Mouse (Mus musculus) myocyte (in vitro differentiated cells): ENCODE measurements at regions not wholly inside any gene's neighbourhood (a gene's known extent, or its start where the extent isn't known, plus 50 kb on each side); places are given as distances from the start of the nearest gene placed in this dataset.

Experiments used
- H3K27me3 ChIP-seq: one replicate; pipeline ENCODE4 v1.6.1; 2011; ENCODE audit not compliant: control insufficient read depth, insufficient read depth, insufficient read length
- H3K36me3 ChIP-seq: one replicate; pipeline ENCODE4 v1.6.1; 2011; ENCODE audit not compliant: control insufficient read depth, insufficient read depth
- H3K4me2 ChIP-seq: one replicate; pipeline ENCODE4 v1.6.1; 2011; ENCODE audit warnings: low read depth, control low read depth
- H3K4me3 ChIP-seq: one replicate; pipeline ENCODE4 v1.5.1; 2011; ENCODE audit warnings: mild to moderate bottlenecking, control low read depth, moderate library complexity
- H3K79me2 ChIP-seq: one replicate; pipeline ENCODE4 v1.6.1; 2011; ENCODE audit not compliant: control insufficient read depth, insufficient read depth
- H3ac ChIP-seq: one replicate; pipeline ENCODE4 v1.6.1; 2011; ENCODE audit not compliant: control insufficient read depth, insufficient read length
- CEBPB ChIP-seq: IDR thresholded peaks from 2 replicates; pipeline ENCODE4 v1.6.1; 2011; ENCODE audit warnings: mild to moderate bottlenecking, moderate library complexity; ENCODE audit not compliant: poor library complexity, insufficient read depth, severe bottlenecking
- E2F4 ChIP-seq: IDR thresholded peaks from one replicate; pipeline ENCODE4 v1.6.1; 2011; ENCODE audit warnings: mild to moderate bottlenecking, control low read depth, moderate library complexity; ENCODE audit not compliant: insufficient read depth
- MAX ChIP-seq: IDR thresholded peaks from one replicate; pipeline ENCODE4 v1.6.1; 2011; ENCODE audit warnings: low read depth, mild to moderate bottlenecking, control low read depth
- MYOD1 ChIP-seq, 3 experiments: IDR thresholded peaks; one replicate each; pipeline ENCODE4 v1.6.1; 2011; ENCODE audit warnings: control low read depth in 2 of 3, low read depth in 2 of 3, mild to moderate bottlenecking in 2 of 3, moderate library complexity in 1 of 3; ENCODE audit not compliant: insufficient read length in 2 of 3, control insufficient read depth in 1 of 3
- MYOG ChIP-seq, 3 experiments: IDR thresholded peaks; one replicate each; pipeline ENCODE4 v1.6.1; 2011; ENCODE audit warnings: control low read depth in 2 of 3, low read depth in 2 of 3, mild to moderate bottlenecking in 2 of 3; ENCODE audit not compliant: insufficient read length in 2 of 3, control insufficient read depth in 1 of 3, insufficient read depth in 1 of 3
- POLR2A ChIP-seq: IDR thresholded peaks from one replicate; pipeline ENCODE4 v1.6.1; 2011; ENCODE audit warnings: low read depth, mild to moderate bottlenecking, control low read depth, moderate library complexity; ENCODE audit not compliant: insufficient read length
- POLR2AphosphoS2 ChIP-seq: IDR thresholded peaks from one replicate; pipeline ENCODE4 v1.6.1; 2011; ENCODE audit warnings: low read depth, control low read depth; ENCODE audit not compliant: insufficient read length
- REST ChIP-seq: IDR thresholded peaks from one replicate; pipeline ENCODE4 v1.6.1; 2011; ENCODE audit warnings: mild to moderate bottlenecking, control low read depth, moderate library complexity; ENCODE audit not compliant: insufficient read depth, insufficient read length
- SRF ChIP-seq: IDR thresholded peaks from one replicate; pipeline ENCODE4 v1.6.1; 2011; ENCODE audit warnings: low read depth; ENCODE audit not compliant: control insufficient read depth, insufficient read length
- TCF12 ChIP-seq: IDR thresholded peaks from one replicate; pipeline ENCODE4 v1.6.1; 2011; ENCODE audit warnings: mild to moderate bottlenecking, control low read depth; ENCODE audit not compliant: poor library complexity, insufficient read depth, severe bottlenecking
- TCF3 ChIP-seq: IDR thresholded peaks from one replicate; pipeline ENCODE4 v1.6.1; 2011; ENCODE audit warnings: low read depth, control low read depth; ENCODE audit not compliant: insufficient read length
- USF1 ChIP-seq: IDR thresholded peaks from one replicate; pipeline ENCODE4 v1.6.1; 2011; ENCODE audit warnings: low read depth, mild to moderate bottlenecking, control low read depth, moderate library complexity

GRCm38 (mm10) chr1:81593280-81594182 lies 516.8 kb downstream of the Nyap2 start:
- no peaks in the 10 kb centered on the region for H3K79me2 ChIP-seq
- no peaks in the 10 kb centered on the region for H3K36me3 ChIP-seq
- no peak for TF ChIP-seq TCF12
- no peak for TF ChIP-seq REST
- TF ChIP-seq TCF3, result no peak
- TF ChIP-seq E2F4, result no peak
- no peak for TF ChIP-seq MAX
- TF ChIP-seq CEBPB, result no peak
- no peak for TF ChIP-seq MYOG (IDR thresholded peaks at IDR 0.05; ENCODE audit: control insufficient read depth in 1 of 3, insufficient read depth in 1 of 3, insufficient read length in 2 of 3, low read depth in 2 of 3)
- no peak for TF ChIP-seq SRF
- no peak for TF ChIP-seq POLR2AphosphoS2
- no peak for TF ChIP-seq MYOD1 (IDR thresholded peaks at IDR 0.05; ENCODE audit: control insufficient read depth in 1 of 3, insufficient read length in 2 of 3, low read depth in 2 of 3)
- TF ChIP-seq USF1, result no peak
- TF ChIP-seq POLR2A, result no peak
- no peak overlapping the region for H3K4me2 ChIP-seq
- no peaks in the 10 kb centered on the region for H3K27me3 ChIP-seq
- no peak overlapping the region for H3ac ChIP-seq
- H3K4me3 ChIP-seq, result no peak overlapping the region

- Histone ChIP-seq H3K36me3 (no peaks in the 10 kb centered on the region), H3K4me3 (no peak overlapping the region)
- TF ChIP-seq REST, result no peak
- TF ChIP-seq TCF12, result no peak
- TF ChIP-seq POLR2A, result no peak
- TF ChIP-seq MYOD1 (IDR thresholded peaks at IDR 0.05; ENCODE audit: control insufficient read depth in 1 of 3, insufficient read length in 2 of 3, low read depth in 2 of 3), result no peak
- no peak for TF ChIP-seq MYOG (IDR thresholded peaks at IDR 0.05; ENCODE audit: control insufficient read depth in 1 of 3, insufficient read depth in 1 of 3, insufficient read length in 2 of 3, low read depth in 2 of 3)
- TF ChIP-seq MAX, result no peak
- TF ChIP-seq USF1, result no peak
- TF ChIP-seq CEBPB, result no peak
- no peak for TF ChIP-seq POLR2AphosphoS2
- no peak for TF ChIP-seq E2F4
Measured at GRCm38 (mm10) chr1:81594183-81594515, 517.4 kb downstream of the Nyap2 start.

GRCm38 (mm10) chr1:81594606-81595005 lies 517.9 kb downstream of the Nyap2 start:
- no peak overlapping the region for H3K4me2 ChIP-seq
- H3K79me2 ChIP-seq, result no peaks in the 10 kb centered on the region
- no peak overlapping the region for H3ac ChIP-seq
- H3K4me3 ChIP-seq, result no peak overlapping the region
- no peaks in the 10 kb centered on the region for H3K36me3 ChIP-seq
- TF ChIP-seq CEBPB, result no peak
- H3K27me3 ChIP-seq, result no peaks in the 10 kb centered on the region

More at GRCm38 (mm10) chr1:81594183-81594515, 517.4 kb downstream of the Nyap2 start:
- Histone ChIP-seq H3ac (no peak overlapping the region), H3K79me2 (no peaks in the 10 kb centered on the region), H3K27me3 (no peaks in the 10 kb centered on the region), H3K4me2 (no peak overlapping the region)

- TF ChIP-seq MYOG (IDR thresholded peaks at IDR 0.05; ENCODE audit: control insufficient read depth in 1 of 3, insufficient read depth in 1 of 3, insufficient read length in 2 of 3, low read depth in 2 of 3), result no peak
- no peak for TF ChIP-seq POLR2A
- no peak for TF ChIP-seq MYOD1 (IDR thresholded peaks at IDR 0.05; ENCODE audit: control insufficient read depth in 1 of 3, insufficient read length in 2 of 3, low read depth in 2 of 3)
- Histone ChIP-seq H3ac (no peak overlapping the region), H3K4me3 (no peak overlapping the region), H3K36me3 (no peaks in the 10 kb centered on the region), H3K4me2 (no peak overlapping the region), H3K27me3 (no peaks in the 10 kb centered on the region), H3K79me2 (no peaks in the 10 kb centered on the region)
Measured at GRCm38 (mm10) chr1:81608772-81609171, 532.0 kb downstream of the Nyap2 start.

GRCm38 (mm10) chr1:81618880-81619279 lies 542.1 kb downstream of the Nyap2 start:
- no peak overlapping the region for H3ac ChIP-seq
- H3K79me2 ChIP-seq, result no peaks in the 10 kb centered on the region
- TF ChIP-seq POLR2A (no peak), TCF12 (no peak), TCF3 (no peak), E2F4 (no peak), SRF (no peak), MYOD1 (IDR thresholded peaks at IDR 0.05; ENCODE audit: control insufficient read depth in 1 of 3, insufficient read length in 2 of 3, low read depth in 2 of 3) (no peak), CEBPB (no peak), POLR2AphosphoS2 (no peak), USF1 (no peak), MYOG (IDR thresholded peaks at IDR 0.05; ENCODE audit: control insufficient read depth in 1 of 3, insufficient read depth in 1 of 3, insufficient read length in 2 of 3, low read depth in 2 of 3) (no peak), MAX (no peak), REST (no peak)
- no peak overlapping the region for H3K4me2 ChIP-seq
- H3K4me3 ChIP-seq, result no peak overlapping the region
- H3K36me3 ChIP-seq, result no peaks in the 10 kb centered on the region
- H3K27me3 ChIP-seq, result no peaks in the 10 kb centered on the region
